Mouse (Mus musculus) T-cell, adult 2 months (primary cell): ENCODE results near the gene Cmss1.

Experiments used
- DNase-seq: peaks from one replicate; pipeline ENCODE4 v3.0.0; 2022; ENCODE audit warnings: low spot score

Gene Cmss1

DNA sequence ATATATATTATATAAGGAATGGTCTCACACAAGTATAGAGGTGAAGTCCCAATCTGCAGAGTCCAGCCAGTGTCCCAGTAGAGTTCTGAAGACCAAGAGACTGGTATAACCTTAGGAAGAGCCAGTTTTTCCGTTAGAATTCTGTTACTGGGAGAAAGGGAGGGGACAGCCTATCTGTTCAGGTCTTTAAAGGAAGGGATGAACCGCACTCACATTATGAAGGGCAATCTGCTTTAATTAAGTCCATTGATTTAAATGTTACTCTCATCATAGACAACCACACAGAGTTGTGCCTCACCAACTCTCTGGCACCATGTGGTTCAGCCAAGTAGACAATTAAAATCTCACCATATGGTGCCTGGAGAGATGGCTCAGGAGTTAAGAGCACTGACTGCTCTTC, 313.9 kb downstream of the Cmss1 start, which contains the start of gene Tmem30c:
Tmem30c (minus strand) TSS at position 101 of the 400 bp plus-strand sequence.
- DNase-seq = no peak

DNA sequence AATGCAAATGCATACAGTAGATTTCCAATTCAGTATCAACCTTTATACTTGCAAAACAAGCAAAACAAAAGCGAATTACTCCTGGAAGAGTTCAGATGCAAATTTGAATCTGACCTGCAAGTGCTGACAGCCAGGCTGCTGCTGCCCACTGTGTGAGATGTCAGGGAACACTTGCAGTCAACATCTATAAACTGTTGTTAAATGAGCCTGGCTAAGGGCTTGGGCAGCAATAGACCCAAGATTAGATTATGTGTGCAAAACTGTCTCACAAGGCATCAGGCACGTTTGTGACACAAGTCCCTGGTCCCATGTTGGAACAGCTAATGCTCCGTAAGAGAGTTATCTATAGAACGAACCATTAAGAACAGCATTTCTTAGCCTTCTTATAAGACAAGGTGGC, 314.4 kb downstream of the Cmss1 start:
- DNase-seq = no peak

GRCm38 (mm10) chr16:57291696-57292095, 315.0 kb downstream of the Cmss1 start:
- no peak for DNase-seq

- DNase-seq = no peak
Measured at GRCm38 (mm10) chr16:57281417-57281816, 325.2 kb downstream of the Cmss1 start.

- DNase-seq = no peak
Measured at GRCm38 (mm10) chr16:57280221-57281217, 326.1 kb downstream of the Cmss1 start.

- no peak for DNase-seq
Measured at GRCm38 (mm10) chr16:57278976-57279626, 327.6 kb downstream of the Cmss1 start.

- DNase-seq = no peak
Measured at GRCm38 (mm10) chr16:57269751-57270150, 336.9 kb downstream of the Cmss1 start.

- DNase-seq = no peak
Measured at GRCm38 (mm10) chr16:57268058-57268841, 338.4 kb downstream of the Cmss1 start.

DNA sequence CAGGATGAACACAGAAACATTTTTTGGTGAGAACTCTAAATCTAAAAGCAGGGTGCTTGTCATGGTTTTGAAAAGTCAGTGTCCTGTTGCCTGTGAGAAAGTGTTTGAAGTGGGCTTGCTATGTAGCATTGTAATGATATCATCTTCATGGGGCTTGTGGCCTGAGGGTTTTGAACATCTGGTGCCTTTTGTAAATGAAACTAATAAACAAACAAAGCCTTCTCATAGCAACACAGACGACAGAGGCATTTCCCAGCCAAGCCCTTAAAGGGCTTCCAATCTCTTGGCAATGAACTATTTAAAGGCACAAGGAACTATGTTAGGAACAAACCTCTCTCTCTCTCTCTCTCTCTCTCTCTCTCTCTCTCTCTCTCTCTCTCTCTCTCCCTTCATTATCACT, 339.6 kb downstream of the Cmss1 start:
- DNase-seq = no peak

- no peak for DNase-seq
Measured at GRCm38 (mm10) chr16:57260152-57260551, 346.5 kb downstream of the Cmss1 start.

- DNase-seq = no peak
Measured at GRCm38 (mm10) chr16:57259356-57260083, 347.1 kb downstream of the Cmss1 start.
